Mouse (Mus musculus): ENCODE data around the gene Ncapd2. TPM values are rescaled to one million over a fixed set of nuclear protein-coding genes. Genes with fewer than 3 reads are reported as not detected.
A peak's percentile ranks its signal among the peaks of the same experiment; 100 is the strongest.

The Ncapd2 gene
- polyA plus RNA-seq, 1 experiment from 2014 or later: 148 TPM

- Histone ChIP-seq H3K9me3 (no peaks in the 10 kb centered on the region), H3K27me3 (peaks cover 24% of the 10 kb centered on the region), H3K4me2 (replicated peaks) (no peak overlapping the region), H3K36me3 (no peaks in the 10 kb centered on the region), H3K9ac (no peak overlapping the region), H3K27ac (no peak overlapping the region), H3K4me1 (no peaks in the 10 kb centered on the region), H3K4me3 (no peak overlapping the region)
- no peak for ATAC-seq (ENCODE audit: low FRiP score, low read depth)
- WGBS: 88% methylated on average over 1 of the region's 1 CpGs
Measured at GRCm38 (mm10) chr6:125210436-125210835, 18.9 kb upstream of the Ncapd2 start.

GRCm38 (mm10) chr6:125197166-125197565 is 5.7 kb upstream of the Ncapd2 start:
- Histone ChIP-seq H3K4me3 (no peak overlapping the region), H3K27me3 (no peaks in the 10 kb centered on the region), H3K4me1 (peaks cover 12% of the 10 kb centered on the region), H3K36me3 (peaks cover 29% of the 10 kb centered on the region), H3K9ac (no peak overlapping the region), H3K4me2 (replicated peaks) (no peak overlapping the region), H3K27ac (no peak overlapping the region), H3K9me3 (no peaks in the 10 kb centered on the region)
- 79% methylated on average over 5 of the region's 5 CpGs for WGBS
- no peak for ATAC-seq (ENCODE audit: low FRiP score, low read depth)

GRCm38 (mm10) chr6:125196301-125196700 is 4.8 kb upstream of the Ncapd2 start:
- no peaks in the 10 kb centered on the region for H3K27me3 ChIP-seq
- no peak overlapping the region for H3K9ac ChIP-seq
- peaks cover 29% of the 10 kb centered on the region for H3K36me3 ChIP-seq
- H3K9me3 ChIP-seq: no peaks in the 10 kb centered on the region
- ATAC-seq (ENCODE audit: low FRiP score, low read depth): no peak
- 66% methylated on average over 3 of the region's 3 CpGs for WGBS
- H3K4me1 ChIP-seq: peaks cover 12% of the 10 kb centered on the region
- no peak overlapping the region for H3K27ac ChIP-seq
- H3K4me3 ChIP-seq: no peak overlapping the region
- H3K4me2 ChIP-seq (replicated peaks): no peak overlapping the region

DNA sequence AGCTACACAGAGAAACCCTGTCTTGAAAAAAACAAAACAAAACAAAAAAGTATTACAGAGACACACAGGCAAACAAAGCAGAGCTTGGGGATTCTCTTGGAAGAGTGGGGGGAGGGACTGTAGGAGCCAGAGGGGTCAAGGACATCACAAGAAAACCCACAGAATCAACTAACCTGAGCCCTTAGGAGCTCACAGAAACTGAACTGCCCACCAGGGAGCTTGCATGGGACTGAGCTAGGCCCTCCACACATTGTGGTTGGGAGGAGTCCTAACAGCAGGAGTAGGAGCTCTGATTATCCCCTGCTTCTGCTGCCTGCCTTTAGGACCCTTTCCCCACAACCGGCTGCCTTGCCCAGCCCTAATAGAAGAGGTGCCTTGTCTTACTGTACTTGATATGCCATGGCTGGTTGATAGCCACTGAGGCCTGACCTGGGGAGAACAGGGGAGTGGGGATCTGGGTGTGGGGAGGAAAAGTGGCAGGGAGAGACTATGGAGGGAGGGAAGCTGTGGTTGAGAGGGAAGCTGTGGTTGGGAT is 4.1 kb upstream of the Ncapd2 start:
- Histone ChIP-seq H3K36me3 (peaks cover 29% of the 10 kb centered on the region), H3K27me3 (no peaks in the 10 kb centered on the region), H3K9me3 (no peaks in the 10 kb centered on the region), H3K27ac (no peak overlapping the region), H3K4me3 (no peak overlapping the region), H3K4me2 (replicated peaks) (no peak overlapping the region), H3K9ac (no peak overlapping the region), H3K4me1 (peaks cover 12% of the 10 kb centered on the region)
- 42% methylated on average over 1 of the region's 1 CpGs for WGBS
- ATAC-seq (ENCODE audit: low FRiP score, low read depth): no peak

GRCm38 (mm10) chr6:125193390-125193789 is 1.9 kb upstream of the Ncapd2 start:
- H3K27me3 ChIP-seq: no peaks in the 10 kb centered on the region
- H3K4me1 ChIP-seq: peaks cover 21% of the 10 kb centered on the region
- no peak overlapping the region for H3K4me3 ChIP-seq
- no peak for ATAC-seq (ENCODE audit: low FRiP score, low read depth)
- H3K9me3 ChIP-seq: no peaks in the 10 kb centered on the region
- H3K9ac ChIP-seq: no peak overlapping the region
- no peak overlapping the region for H3K27ac ChIP-seq
- peak overlapping the region; percentile 91 for H3K4me2 ChIP-seq (replicated peaks)
- peaks cover 38% of the 10 kb centered on the region for H3K36me3 ChIP-seq
- WGBS: 71% methylated on average over 7 of the region's 7 CpGs

- 0 out of 2 replicates have a peak overlapping the region, but pooled peaks have one; percentile 100 for H3K27ac ChIP-seq
Measured at GRCm38 (mm10) chr6:125192841-125193240, 1.3 kb upstream of the Ncapd2 start.

DNA sequence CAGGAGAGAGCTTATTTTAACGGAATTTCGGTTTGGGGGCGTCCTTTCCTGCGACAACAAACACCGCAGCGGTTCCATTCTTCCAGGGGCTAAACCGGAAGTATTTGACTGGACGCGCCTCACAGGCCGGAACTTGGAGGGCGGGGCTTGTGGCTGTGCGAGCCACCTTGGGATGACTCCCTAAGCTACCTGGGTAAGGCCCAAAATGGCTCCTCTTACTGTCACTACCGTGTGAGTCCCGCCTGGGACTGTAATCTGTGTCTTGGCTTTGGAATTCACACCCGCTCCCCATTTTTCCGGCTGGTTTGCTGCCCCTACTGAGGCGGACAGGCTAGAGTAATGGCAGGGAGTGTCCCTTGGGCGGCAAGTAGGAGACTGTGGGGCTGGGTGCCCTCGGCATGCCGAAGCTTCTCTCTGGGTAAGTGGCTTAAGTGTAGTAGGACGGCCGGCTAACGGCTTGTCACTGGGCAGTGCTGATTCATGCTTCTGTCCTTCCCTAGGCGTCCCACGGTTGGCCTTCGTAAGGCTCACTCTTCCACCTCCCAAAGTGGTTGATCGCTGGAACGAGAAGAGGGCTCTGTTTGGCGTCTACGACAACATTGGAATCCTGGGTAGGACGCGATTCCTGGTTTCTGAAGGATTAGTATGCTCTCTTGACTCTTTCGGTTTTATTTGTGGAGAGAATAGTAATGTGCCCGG is 664 bp upstream of the Ncapd2 start:
- H3K27me3 ChIP-seq: no peaks in the 10 kb centered on the region
- under 1% methylated on average over 34 of the region's 34 CpGs for WGBS
- peak overlapping the region; percentile 85 for H3K9ac ChIP-seq
- peak overlapping the region; percentile 91 for H3K4me2 ChIP-seq (replicated peaks)
- H3K4me3 ChIP-seq: peak overlapping the region; percentile 73
- no peaks in the 10 kb centered on the region for H3K9me3 ChIP-seq
- peaks cover 50% of the 10 kb centered on the region for H3K36me3 ChIP-seq
- peaks cover 21% of the 10 kb centered on the region for H3K4me1 ChIP-seq
- H3K27ac ChIP-seq: peak overlapping the region; percentile 100
- ATAC-seq (ENCODE audit: low FRiP score, low read depth): peak; percentile 95

More at GRCm38 (mm10) chr6:125192841-125193240, 1.3 kb upstream of the Ncapd2 start:
- 38% methylated on average over 5 of the region's 5 CpGs for WGBS
- no peak for ATAC-seq (ENCODE audit: low FRiP score, low read depth)
- H3K4me2 ChIP-seq (replicated peaks): peak overlapping the region; percentile 91
- H3K27me3 ChIP-seq: no peaks in the 10 kb centered on the region
- peaks cover 21% of the 10 kb centered on the region for H3K4me1 ChIP-seq
- H3K9ac ChIP-seq: peak overlapping the region; percentile 85
- peaks cover 43% of the 10 kb centered on the region for H3K36me3 ChIP-seq
- H3K4me3 ChIP-seq: peak overlapping the region; percentile 73
- H3K9me3 ChIP-seq: no peaks in the 10 kb centered on the region

- Histone ChIP-seq H3K4me2 (replicated peaks) (peak overlapping the region; percentile 66), H3K36me3 (peaks cover 60% of the 10 kb centered on the region), H3K4me1 (peaks cover 21% of the 10 kb centered on the region), H3K9me3 (no peaks in the 10 kb centered on the region), H3K27ac (peak overlapping the region; percentile 100; the same call in 1 of the 2 replicates), H3K4me3 (peak overlapping the region; percentile 73), H3K9ac (peak overlapping the region; percentile 80), H3K27me3 (no peaks in the 10 kb centered on the region)
- no peak for ATAC-seq (ENCODE audit: low FRiP score, low read depth)
Measured at GRCm38 (mm10) chr6:125190816-125191215, 685 bp downstream of the Ncapd2 start.

DNA sequence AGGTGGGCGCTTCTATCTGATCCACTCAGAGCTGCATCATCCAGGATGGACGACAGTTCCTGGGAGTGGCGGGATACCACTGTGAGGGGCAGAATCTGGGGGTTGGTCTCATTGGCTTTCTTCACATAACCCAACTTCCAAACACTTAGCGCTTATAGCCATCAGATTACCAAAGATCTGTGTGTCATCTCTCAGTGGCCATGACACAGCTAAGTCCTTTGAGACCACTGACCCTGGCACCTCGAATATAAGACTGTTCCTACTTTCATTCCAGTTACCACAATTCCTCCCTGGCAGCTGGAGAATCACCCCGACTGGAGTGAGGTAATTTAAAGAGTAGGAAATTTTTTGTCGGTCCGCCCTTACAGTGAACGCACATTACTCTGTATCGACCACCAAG is 5.3 kb downstream of the Ncapd2 start:
- no peak for ATAC-seq (ENCODE audit: low FRiP score, low read depth)

GRCm38 (mm10) chr6:125182133-125182532 is 9.4 kb downstream of the Ncapd2 start:
- Histone ChIP-seq H3K4me1 (no peaks in the 10 kb centered on the region), H3K4me3 (no peak overlapping the region), H3K27me3 (no peaks in the 10 kb centered on the region), H3K9me3 (no peaks in the 10 kb centered on the region), H3K4me2 (replicated peaks) (no peak overlapping the region), H3K9ac (no peak overlapping the region), H3K36me3 (peaks cover 99% of the 10 kb centered on the region), H3K27ac (no peak overlapping the region)
- 83% methylated on average over 5 of the region's 5 CpGs for WGBS
- ATAC-seq (ENCODE audit: low FRiP score, low read depth): no peak

More for the DNA sequence above, 5.3 kb downstream of the Ncapd2 start:
- 93% methylated on average over 10 of the region's 10 CpGs for WGBS
- Histone ChIP-seq H3K27me3 (no peaks in the 10 kb centered on the region), H3K9ac (no peak overlapping the region), H3K4me2 (replicated peaks) (no peak overlapping the region), H3K9me3 (no peaks in the 10 kb centered on the region), H3K36me3 (peaks cover 80% of the 10 kb centered on the region), H3K27ac (no peak overlapping the region), H3K4me3 (no peak overlapping the region), H3K4me1 (peaks cover 9% of the 10 kb centered on the region; the same call in 1 of the 2 replicates)

DNA sequence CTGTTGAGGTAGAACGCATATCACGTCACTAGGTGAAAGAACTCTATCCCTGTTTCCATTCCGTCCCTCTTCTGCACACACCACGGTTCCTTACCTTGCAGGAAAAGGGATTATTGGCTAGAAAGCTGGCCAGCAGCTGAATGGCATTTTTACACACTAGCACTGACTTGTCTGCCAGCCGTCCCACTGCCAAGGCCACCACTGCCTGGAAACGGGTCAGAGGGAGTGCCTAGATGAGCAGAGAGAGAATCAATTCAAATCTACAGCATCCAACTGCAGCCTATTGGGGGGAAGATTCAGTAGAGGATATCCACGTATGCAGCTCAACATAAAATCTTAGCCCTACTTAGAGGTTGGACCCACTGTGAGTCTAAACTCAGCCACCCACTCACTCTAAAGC is 11.9 kb downstream of the Ncapd2 start:
- ATAC-seq (ENCODE audit: low FRiP score, low read depth): no peak

GRCm38 (mm10) chr6:125175469-125175868 is 16.0 kb downstream of the Ncapd2 start:
- ATAC-seq (ENCODE audit: low FRiP score, low read depth): no peak
- H3K36me3 ChIP-seq: peaks cover 100% of the 10 kb centered on the region
- 90% methylated on average over 5 of the region's 5 CpGs for WGBS

More for the DNA sequence above, 11.9 kb downstream of the Ncapd2 start:
- WGBS: 89% methylated on average over 7 of the region's 7 CpGs
- Histone ChIP-seq H3K36me3 (peaks cover 99% of the 10 kb centered on the region), H3K27ac (no peak overlapping the region), H3K4me2 (replicated peaks) (no peak overlapping the region), H3K27me3 (no peaks in the 10 kb centered on the region), H3K4me3 (no peak overlapping the region), H3K4me1 (no peaks in the 10 kb centered on the region), H3K9ac (no peak overlapping the region), H3K9me3 (no peaks in the 10 kb centered on the region)

More at GRCm38 (mm10) chr6:125175469-125175868, 16.0 kb downstream of the Ncapd2 start:
- no peaks in the 10 kb centered on the region for H3K27me3 ChIP-seq
- no peak overlapping the region for H3K9ac ChIP-seq
- H3K4me2 ChIP-seq (replicated peaks): no peak overlapping the region
- H3K4me1 ChIP-seq: no peaks in the 10 kb centered on the region
- no peak overlapping the region for H3K4me3 ChIP-seq
- no peaks in the 10 kb centered on the region for H3K9me3 ChIP-seq
- no peak overlapping the region for H3K27ac ChIP-seq
